Mouse (Mus musculus) C2C12 (cell line): Measurements from ENCODE around the gene Tspo2. TPM values are rescaled to one million over a fixed set of nuclear protein-coding genes. Genes with fewer than 3 reads are reported as not detected.

Experiments used
- H3K27me3 ChIP-seq: one replicate; pipeline ENCODE4 v1.6.1; 2011; ENCODE audit not compliant: control insufficient read depth, insufficient read depth, insufficient read length
- H3K36me3 ChIP-seq: one replicate; pipeline ENCODE4 v1.6.1; 2011; ENCODE audit not compliant: control insufficient read depth, insufficient read depth
- H3K4me3 ChIP-seq: one replicate; pipeline ENCODE4 v1.5.1; 2011; ENCODE audit warnings: mild to moderate bottlenecking, control low read depth; ENCODE audit not compliant: poor library complexity, insufficient read depth, severe bottlenecking
- H3K79me2 ChIP-seq: one replicate; pipeline ENCODE4 v1.6.1; 2011; ENCODE audit not compliant: control insufficient read depth, insufficient read depth
- H3K79me3 ChIP-seq: one replicate; pipeline ENCODE4 v1.6.1; 2011; ENCODE audit warnings: low read depth, control low read depth
- H3ac ChIP-seq: one replicate; pipeline ENCODE3; 2011; ENCODE audit warnings: low read depth; ENCODE audit not compliant: control insufficient read depth, insufficient read length
- CEBPB ChIP-seq: IDR thresholded peaks from one replicate; pipeline ENCODE4 v1.6.1; 2011; ENCODE audit warnings: low read depth, mild to moderate bottlenecking, control low read depth, moderate library complexity
- CTCF ChIP-seq: IDR thresholded peaks from one replicate; pipeline ENCODE4 v1.5.1; 2011; ENCODE audit not compliant: control insufficient read depth, insufficient read depth, insufficient read length
- FOSL1 ChIP-seq: IDR thresholded peaks from one replicate; pipeline ENCODE4 v1.8.0; 2011; ENCODE audit warnings: mild to moderate bottlenecking, low read length; ENCODE audit not compliant: poor library complexity, insufficient read depth, severe bottlenecking
- MAX ChIP-seq: IDR thresholded peaks from one replicate; pipeline ENCODE4 v1.6.1; 2011; ENCODE audit warnings: mild to moderate bottlenecking, control low read depth
- MYOD1 ChIP-seq: IDR thresholded peaks from one replicate; pipeline ENCODE4 v1.6.1; 2011; ENCODE audit warnings: low read depth; ENCODE audit not compliant: control insufficient read depth, insufficient read length
- MYOG ChIP-seq: IDR thresholded peaks from one replicate; pipeline ENCODE4 v1.6.1; 2011; ENCODE audit not compliant: control insufficient read depth, insufficient read length; ENCODE audit errors: extremely low read depth
- USF1 ChIP-seq: IDR thresholded peaks from one replicate; pipeline ENCODE4 v1.6.1; 2011; ENCODE audit warnings: low read depth, mild to moderate bottlenecking, control low read depth, moderate library complexity
- polyA plus RNA-seq: library from polyadenylated mRNA; unstranded; fragments of >200 nt; fragmentation: generic; extraction: Trizol; gene quantifications from one replicate; pipeline ENCODE4 v1.2.1, GENCODE M21; 2012; ENCODE audit warnings: missing spikeins

Tspo2 gene
- polyA plus RNA-seq, 1 experiment, result not detected

GRCm38 (mm10) chr17:48466769-48467394, 15.6 kb upstream of the Tspo2 start:
- Histone ChIP-seq H3K4me3 (no peak overlapping the region), H3ac (no peak overlapping the region), H3K27me3 (peaks cover 7% of the 10 kb centered on the region), H3K36me3 (no peaks in the 10 kb centered on the region), H3K79me3 (no peaks in the 10 kb centered on the region), H3K79me2 (no peaks in the 10 kb centered on the region)
- TF ChIP-seq CTCF, result no peak
- no peak for TF ChIP-seq MYOD1
- TF ChIP-seq FOSL1, result no peak
- TF ChIP-seq CEBPB, result no peak
- TF ChIP-seq USF1, result no peak
- TF ChIP-seq MYOG, result no peak
- no peak for TF ChIP-seq MAX

DNA sequence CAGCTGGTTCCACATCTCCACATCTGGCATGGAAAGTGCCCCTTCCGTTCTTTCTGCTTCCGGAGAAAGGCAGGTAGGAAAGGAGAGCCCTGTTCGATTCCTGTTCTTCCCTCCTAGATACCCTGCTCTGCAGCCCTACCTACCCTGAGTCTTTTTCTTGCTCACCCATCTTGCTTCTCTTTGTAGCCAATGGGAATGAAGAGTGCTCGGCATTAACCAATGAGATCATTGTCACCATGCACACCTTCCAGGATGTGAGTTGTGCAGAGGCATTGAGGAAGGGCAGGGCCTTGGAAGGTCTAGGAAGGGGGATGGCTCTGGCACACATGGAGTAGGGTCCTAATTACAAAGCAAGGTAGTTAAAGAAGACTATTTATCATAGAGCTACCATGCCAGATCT, 12.1 kb upstream of the Tspo2 start:
- TF ChIP-seq FOSL1, result no peak
- no peak for TF ChIP-seq MYOG
- TF ChIP-seq USF1, result no peak
- TF ChIP-seq MYOD1, result no peak
- no peak for TF ChIP-seq MAX
- no peak for TF ChIP-seq CEBPB
- no peak for TF ChIP-seq CTCF
- H3K27me3 ChIP-seq, result peaks cover 7% of the 10 kb centered on the region
- H3K36me3 ChIP-seq, result no peaks in the 10 kb centered on the region
- no peak overlapping the region for H3K4me3 ChIP-seq
- H3ac ChIP-seq, result no peak overlapping the region
- H3K79me3 ChIP-seq, result no peaks in the 10 kb centered on the region
- H3K79me2 ChIP-seq, result no peaks in the 10 kb centered on the region

DNA sequence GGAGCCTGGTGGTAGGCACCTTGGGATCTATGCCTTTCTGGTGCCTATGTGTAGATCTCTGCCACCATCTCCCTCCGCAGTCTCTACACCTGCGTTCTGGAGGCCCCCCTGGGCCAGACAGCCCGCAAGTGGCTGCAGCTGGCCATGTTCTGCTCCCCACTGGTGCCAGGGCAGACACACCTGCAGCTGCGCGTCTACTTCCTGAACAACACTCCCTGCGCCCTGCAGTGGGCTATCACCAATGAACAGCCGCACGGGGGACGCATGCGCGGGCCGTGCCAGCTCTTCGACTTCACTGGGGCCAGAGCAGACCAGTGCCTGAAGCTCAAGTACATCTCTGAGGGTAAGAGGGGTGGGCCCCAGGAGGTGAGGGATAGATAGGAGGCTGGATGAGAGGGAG, 10.8 kb upstream of the Tspo2 start:
- Histone ChIP-seq H3K27me3 (peaks cover 5% of the 10 kb centered on the region), H3K4me3 (no peak overlapping the region), H3K79me3 (no peaks in the 10 kb centered on the region), H3ac (no peak overlapping the region), H3K79me2 (no peaks in the 10 kb centered on the region), H3K36me3 (no peaks in the 10 kb centered on the region)
- TF ChIP-seq USF1 (no peak), FOSL1 (no peak), CEBPB (no peak), MYOG (no peak), MAX (no peak), CTCF (no peak), MYOD1 (no peak)

DNA sequence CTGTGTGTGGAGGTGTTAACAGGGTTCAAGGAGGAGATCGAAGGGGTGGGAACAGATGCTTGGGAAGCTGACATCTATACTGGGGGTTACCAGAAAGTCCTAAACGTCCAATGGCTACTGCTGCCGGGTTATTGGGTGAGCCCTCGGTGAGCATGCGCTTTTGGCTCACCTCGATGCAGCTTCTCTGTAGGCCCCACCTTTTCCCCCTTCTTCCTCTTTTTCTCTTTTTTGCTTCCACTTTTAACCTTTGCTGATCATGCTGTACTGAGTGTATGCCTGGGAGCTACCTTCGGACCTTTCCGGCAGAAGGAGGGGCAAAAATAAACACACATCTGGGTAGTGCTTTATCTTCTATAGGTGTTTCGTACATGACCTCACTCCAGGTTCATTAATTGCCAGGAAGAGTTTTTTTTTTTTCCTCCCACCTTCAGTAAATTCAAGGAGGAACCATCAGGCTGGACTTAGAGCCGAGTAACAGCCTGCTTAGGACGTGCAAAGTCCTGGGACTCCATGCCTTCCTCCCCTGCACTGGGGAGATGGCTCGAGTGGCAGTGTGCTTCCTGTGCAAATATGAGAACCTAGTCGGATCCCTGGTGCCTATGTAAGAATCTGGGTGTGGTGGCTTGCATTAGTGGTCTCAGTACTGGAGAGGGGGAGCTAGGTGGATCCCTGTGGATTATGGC, 6.8 kb upstream of the Tspo2 start:
- no peaks in the 10 kb centered on the region for H3K79me3 ChIP-seq
- no peak overlapping the region for H3K4me3 ChIP-seq
- no peaks in the 10 kb centered on the region for H3K79me2 ChIP-seq
- peaks cover 3% of the 10 kb centered on the region for H3K27me3 ChIP-seq
- H3K36me3 ChIP-seq, result no peaks in the 10 kb centered on the region
- no peak overlapping the region for H3ac ChIP-seq
- TF ChIP-seq CEBPB (no peak), CTCF (no peak), MAX (no peak), FOSL1 (no peak), MYOD1 (no peak), USF1 (no peak), MYOG (no peak)

GRCm38 (mm10) chr17:48455955-48456354, 4.6 kb upstream of the Tspo2 start:
- Histone ChIP-seq H3K79me2 (no peaks in the 10 kb centered on the region), H3K36me3 (no peaks in the 10 kb centered on the region), H3K79me3 (no peaks in the 10 kb centered on the region), H3K27me3 (peaks cover 3% of the 10 kb centered on the region), H3K4me3 (no peak overlapping the region), H3ac (no peak overlapping the region)
- TF ChIP-seq CTCF (no peak), MYOG (no peak), CEBPB (no peak), USF1 (no peak), FOSL1 (no peak), MYOD1 (no peak), MAX (no peak)

- Histone ChIP-seq H3K4me3 (no peak within 1 kb of the TSS), H3ac (no peak within 1 kb of the TSS), H3K79me3 (no peaks in the 10 kb centered on the region), H3K79me2 (no peaks in the 10 kb centered on the region), H3K36me3 (no peaks in the 10 kb centered on the region), H3K27me3 (peaks cover 3% of the 10 kb centered on the region)
- TF ChIP-seq FOSL1, result no peak
- no peak for TF ChIP-seq USF1
- TF ChIP-seq CTCF, result no peak
- no peak for TF ChIP-seq MYOG
- TF ChIP-seq MAX, result no peak
- no peak for TF ChIP-seq MYOD1
- TF ChIP-seq CEBPB, result no peak
Observed at GRCm38 (mm10) chr17:48454688-48455087, 3.4 kb upstream of the Tspo2 start, which contains the start of gene Unc5cl. TSS of gene Unc5cl (plus strand) at chr17:48454901.
